Mouse (Mus musculus): ENCODE results near the gene Irs1. TPM values are rescaled to one million over a fixed set of nuclear protein-coding genes. Genes with fewer than 3 reads are reported as not detected.

Gene Irs1
- polyA plus RNA-seq, 1 experiment from 2014 or later: 8.4 TPM

DNA sequence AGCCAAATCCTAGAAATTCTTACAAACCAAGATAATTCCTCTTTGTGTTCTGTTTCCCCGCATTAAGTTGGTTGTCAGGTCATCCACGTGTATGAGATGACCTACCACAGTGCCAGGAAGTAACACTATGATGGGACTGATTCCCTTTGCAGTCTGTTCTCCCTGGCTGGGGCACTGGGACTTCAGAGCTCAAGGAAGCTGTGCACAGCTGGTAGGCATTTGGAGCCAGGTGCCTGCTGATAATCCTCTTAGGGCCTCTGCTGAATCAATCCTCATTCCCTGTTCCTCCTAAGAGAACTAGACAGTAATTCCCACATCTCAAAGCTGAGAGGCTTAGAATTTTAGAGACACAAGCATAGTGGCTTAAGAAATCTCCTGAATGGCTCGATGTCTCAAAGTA, 99.6 kb downstream of the Irs1 start:
- no peak overlapping the region for H3K4me3 ChIP-seq (ENCODE audit: low read depth, low read length)
- no peak overlapping the region for H3K4me2 ChIP-seq
- H3K36me3 ChIP-seq (ENCODE audit: control insufficient read depth, insufficient read depth, low read length): no peaks in the 10 kb centered on the region
- 35% methylated on average over 3 of the region's 3 CpGs for WGBS (ENCODE audit: insufficient replicate concordance)
- no peak overlapping the region for H3K27ac ChIP-seq (ENCODE audit: low read depth, low read length)
- no peaks in the 10 kb centered on the region for H3K9me3 ChIP-seq (replicated peaks; ENCODE audit: control insufficient read depth, low read length)
- no peak for ATAC-seq (replicated peaks; ENCODE audit: insufficient number of reproducible peaks, low FRiP score, low TSS enrichment)
- no peaks in the 10 kb centered on the region for H3K27me3 ChIP-seq (ENCODE audit: control insufficient read depth, insufficient read depth, low read length)
- H3K9ac ChIP-seq (ENCODE audit: low read depth, low read length): no peak overlapping the region
- H3K4me1 ChIP-seq (ENCODE audit: control insufficient read depth, insufficient read depth, low read length): no peaks in the 10 kb centered on the region

DNA sequence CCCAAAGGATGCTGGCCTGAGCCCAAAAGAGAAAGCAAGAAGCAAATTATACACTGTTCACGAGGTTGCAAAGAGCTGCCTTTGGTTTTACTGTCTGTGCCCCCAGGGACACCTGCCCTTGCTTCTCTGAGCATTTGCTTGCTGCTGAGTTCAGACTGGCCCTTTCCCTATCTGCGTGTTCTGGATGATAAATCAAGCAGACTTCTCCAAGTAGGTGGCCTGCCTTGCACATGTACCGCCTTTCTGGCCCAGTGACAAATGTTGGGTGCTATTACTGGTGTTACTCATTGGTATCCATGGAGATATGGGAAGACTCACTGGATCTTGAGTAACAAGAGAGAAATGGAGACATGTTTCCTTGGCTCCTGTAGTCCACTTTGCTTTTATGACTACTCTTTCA, 101.7 kb downstream of the Irs1 start:
- WGBS (ENCODE audit: insufficient replicate concordance): 58% methylated on average over 3 of the region's 3 CpGs
- H3K4me2 ChIP-seq: no peak overlapping the region
- H3K4me3 ChIP-seq (ENCODE audit: low read depth, low read length): no peak overlapping the region
- no peak for ATAC-seq (replicated peaks; ENCODE audit: insufficient number of reproducible peaks, low FRiP score, low TSS enrichment)
- H3K27me3 ChIP-seq (ENCODE audit: control insufficient read depth, insufficient read depth, low read length): no peaks in the 10 kb centered on the region
- H3K36me3 ChIP-seq (ENCODE audit: control insufficient read depth, insufficient read depth, low read length): no peaks in the 10 kb centered on the region
- H3K9me3 ChIP-seq (replicated peaks; ENCODE audit: control insufficient read depth, low read length): no peaks in the 10 kb centered on the region
- no peak overlapping the region for H3K9ac ChIP-seq (ENCODE audit: low read depth, low read length)
- no peak overlapping the region for H3K27ac ChIP-seq (ENCODE audit: low read depth, low read length)
- no peaks in the 10 kb centered on the region for H3K4me1 ChIP-seq (ENCODE audit: control insufficient read depth, insufficient read depth, low read length)

DNA sequence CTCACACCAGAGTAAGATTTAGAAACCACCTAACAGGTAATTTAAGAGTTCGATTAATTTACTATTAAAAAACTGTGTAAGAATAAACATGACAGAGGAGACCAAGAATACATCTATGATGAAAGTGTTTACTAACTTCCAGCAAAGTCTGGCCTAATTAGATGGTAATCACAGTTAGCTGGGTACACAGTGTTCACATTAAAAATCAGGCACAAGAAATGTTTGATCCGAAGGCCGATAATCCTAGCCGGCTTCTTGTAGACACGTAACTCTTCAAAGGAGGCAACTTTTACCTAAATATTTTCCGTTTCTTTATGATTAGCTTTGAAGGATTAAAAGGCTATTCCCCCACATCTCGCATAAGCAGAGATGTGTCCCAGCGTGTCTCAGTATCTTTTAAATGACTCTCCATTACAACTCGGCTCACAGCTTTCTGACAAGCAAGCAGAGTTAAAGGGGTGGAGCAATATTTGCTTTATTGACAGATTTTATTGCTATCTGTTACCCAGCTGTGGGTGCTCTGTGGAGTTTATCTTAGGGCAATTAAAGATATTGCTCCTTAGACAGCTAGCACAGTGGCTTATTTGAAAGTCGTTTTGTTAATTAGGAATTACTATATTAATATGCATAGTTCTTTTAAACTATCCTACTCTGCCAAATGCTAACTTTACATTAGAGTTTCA, 102.5 kb downstream of the Irs1 start:
- Histone ChIP-seq H3K4me2 (no peak overlapping the region), H3K4me1 (ENCODE audit: control insufficient read depth, insufficient read depth, low read length) (peaks cover 6% of the 10 kb centered on the region; the same call in 1 of the 2 replicates), H3K9ac (ENCODE audit: low read depth, low read length) (no peak overlapping the region), H3K27me3 (ENCODE audit: control insufficient read depth, insufficient read depth, low read length) (no peaks in the 10 kb centered on the region), H3K36me3 (ENCODE audit: control insufficient read depth, insufficient read depth, low read length) (no peaks in the 10 kb centered on the region), H3K9me3 (replicated peaks; ENCODE audit: control insufficient read depth, low read length) (no peaks in the 10 kb centered on the region), H3K27ac (ENCODE audit: low read depth, low read length) (no peak overlapping the region), H3K4me3 (ENCODE audit: low read depth, low read length) (no peak overlapping the region)
- no peak for ATAC-seq (replicated peaks; ENCODE audit: insufficient number of reproducible peaks, low FRiP score, low TSS enrichment)
- 77% methylated on average over 10 of the region's 10 CpGs for WGBS (ENCODE audit: insufficient replicate concordance)

GRCm38 (mm10) chr1:82183913-82184442, 107.2 kb downstream of the Irs1 start:
- ATAC-seq (replicated peaks; ENCODE audit: insufficient number of reproducible peaks, low FRiP score, low TSS enrichment): no peak
- WGBS (ENCODE audit: insufficient replicate concordance): 61% methylated on average over 8 of the region's 8 CpGs
- H3K27ac ChIP-seq (ENCODE audit: low read depth, low read length): no peak overlapping the region

More at GRCm38 (mm10) chr1:82183913-82184442, 107.2 kb downstream of the Irs1 start:
- H3K9ac ChIP-seq (ENCODE audit: low read depth, low read length): no peak overlapping the region
- no peaks in the 10 kb centered on the region for H3K27me3 ChIP-seq (ENCODE audit: control insufficient read depth, insufficient read depth, low read length)
- peaks cover 11% of the 10 kb centered on the region; the same call in 1 of the 2 replicates for H3K4me1 ChIP-seq (ENCODE audit: control insufficient read depth, insufficient read depth, low read length)
- no peak overlapping the region for H3K4me3 ChIP-seq (ENCODE audit: low read depth, low read length)
- H3K9me3 ChIP-seq (replicated peaks; ENCODE audit: control insufficient read depth, low read length): no peaks in the 10 kb centered on the region
- H3K36me3 ChIP-seq (ENCODE audit: control insufficient read depth, insufficient read depth, low read length): no peaks in the 10 kb centered on the region
- H3K4me2 ChIP-seq: no peak overlapping the region

Other genes with a start within 250 kb of the Irs1 start
- 33.1 and 40.5 TPM in 2 replicates for gene Gm9747, start 58.3 kb downstream of the Irs1 start, polyA plus RNA-seq (2014; fragmentation: Nextera tagmentation; extraction: Ambion mirVana)
- 7.9 and 8.7 TPM in 2 replicates for gene Rhbdd1, start 25.0 kb upstream of the Irs1 start, polyA plus RNA-seq (2014; fragmentation: Nextera tagmentation; extraction: Ambion mirVana)

All from heart, embryonic 11.5 days (tissue).